Mouse (Mus musculus) c-Kit-negative CD71-positive TER-119-positive erythroid progenitor cells, embryonic 14.5 days (primary cell): ENCODE measurements around the gene Plscr1.

ENCODE experiments used
- DNase-seq: peaks from one replicate; pipeline ENCODE4 v3.0.0-alpha.2; 2013; ENCODE audit warnings: low read depth, low spot score

Gene Plscr1

GRCm38 (mm10) chr9:92301213-92301612, 51.7 kb downstream of the Plscr1 start:
- no peak for DNase-seq

DNA sequence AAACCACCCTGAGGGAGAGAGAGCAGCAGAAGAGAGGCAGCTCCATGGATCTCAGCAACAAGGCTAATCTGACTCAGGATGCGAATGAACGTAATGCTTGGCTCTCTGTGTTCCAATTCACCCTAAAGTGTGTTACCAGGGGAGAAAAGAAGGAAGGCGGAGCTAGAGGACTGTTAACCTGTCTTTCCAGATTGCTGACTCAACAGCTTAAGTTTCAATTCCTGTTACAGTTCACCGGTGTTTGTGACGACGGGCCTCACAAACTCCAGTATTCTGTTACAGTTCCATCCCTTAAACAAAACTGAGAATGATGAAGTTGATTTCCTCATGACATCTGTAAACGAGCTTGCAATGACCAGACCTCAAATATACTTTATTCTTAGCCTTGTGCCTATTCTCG, 55.5 kb downstream of the Plscr1 start:
- no peak for DNase-seq

DNA sequence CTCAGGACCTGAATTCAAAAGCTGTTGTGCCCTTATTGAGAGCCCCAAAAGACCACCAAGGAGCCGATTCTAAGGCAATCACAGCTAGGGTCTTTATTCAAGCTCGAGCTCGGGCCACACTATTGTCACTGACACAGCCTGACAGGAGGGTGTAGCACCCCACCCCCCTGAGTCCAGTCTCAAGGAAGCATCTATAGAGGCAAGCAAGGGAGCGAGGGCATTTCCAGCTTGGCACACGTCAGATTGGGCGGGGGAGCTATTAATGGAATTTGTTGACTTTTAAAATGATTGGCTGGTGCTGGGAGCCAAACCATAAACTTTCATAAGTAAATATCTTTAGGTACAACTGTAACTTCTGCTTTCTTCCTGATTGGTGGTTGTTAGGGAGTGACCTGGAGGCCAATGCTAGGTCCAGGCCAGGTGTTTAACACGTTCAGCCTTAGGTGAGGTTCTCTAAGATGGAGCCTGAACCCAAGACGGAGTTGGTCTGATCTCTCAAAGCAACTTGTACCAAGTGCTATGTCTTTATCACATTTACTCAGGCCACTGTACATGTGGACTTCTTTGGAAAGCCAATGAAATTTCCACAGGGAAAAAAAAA, 56.2 kb downstream of the Plscr1 start:
- no peak for DNase-seq

DNA sequence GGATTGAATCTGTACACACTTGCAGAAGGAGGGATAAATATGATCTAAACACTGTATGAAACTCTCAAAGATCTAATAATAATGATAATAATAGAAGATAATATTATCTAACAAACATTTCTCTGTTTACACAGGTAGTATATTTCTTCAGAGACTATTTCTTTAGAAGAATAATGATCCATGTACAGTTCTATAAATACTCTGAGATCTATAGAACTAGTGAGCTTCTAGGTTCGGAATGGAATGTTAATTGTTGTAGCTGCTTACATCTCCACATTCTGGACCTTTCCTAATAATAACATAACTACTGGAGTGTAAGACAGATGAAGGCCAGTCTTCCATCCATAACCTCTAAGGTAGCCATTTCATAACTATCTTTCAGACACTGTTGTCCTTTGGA, 59.5 kb downstream of the Plscr1 start, which contains the start of gene 1700057G04Rik:
1700057G04Rik (plus strand) TSS at position 301 of the 400 bp plus-strand sequence.
- no peak for DNase-seq

GRCm38 (mm10) chr9:92316791-92317190, 67.2 kb downstream of the Plscr1 start:
- DNase-seq: no peak
